Mouse (Mus musculus) liver, postnatal 0 days (tissue): ENCODE results near the gene Rasa4. TPM values are rescaled to one million over a fixed set of nuclear protein-coding genes. Genes with fewer than 3 reads are reported as not detected.
A peak's percentile ranks its signal among the peaks of the same experiment; 100 is the strongest.

ENCODE experiments used
- ATAC-seq: fragments of 200-750 bp; cut with Nextera tagmentation; 2 replicates; pipeline ENCODE4 v1.8.0; 2017; ENCODE audit warnings: mild to moderate bottlenecking, moderate library complexity
- DNase-seq: peaks from one replicate; pipeline ENCODE4 v3.0.0-alpha.2; 2016
- H3K27ac ChIP-seq: fragments of 300-500 bp; sonication (generic); 2 replicates; pipeline ENCODE4 v1.5.1; 2014; ENCODE audit warnings: antibody characterized with exemption, moderate library complexity, mild to moderate bottlenecking, low read depth
- H3K27me3 ChIP-seq: fragments of 300-500 bp; sonication (generic); 2 replicates; pipeline ENCODE4 v1.6.1; 2014; ENCODE audit warnings: low read length, control low read depth, mixed read lengths; ENCODE audit not compliant: insufficient read depth
- H3K36me3 ChIP-seq: fragments of 300-500 bp; sonication (generic); replicated peaks from 2 replicates; pipeline ENCODE4 v1.6.1; 2014; ENCODE audit warnings: mild to moderate bottlenecking, control low read depth, low read length, moderate library complexity, mixed read lengths; ENCODE audit not compliant: insufficient read depth
- H3K4me1 ChIP-seq: fragments of 300-500 bp; sonication (generic); 2 replicates; pipeline ENCODE4 v1.6.1; 2014; ENCODE audit warnings: antibody characterized with exemption, mild to moderate bottlenecking, control low read depth; ENCODE audit not compliant: insufficient read depth
- H3K4me2 ChIP-seq: fragments of 300-500 bp; sonication (generic); 2 replicates; pipeline ENCODE4 v1.6.1; 2014; ENCODE audit warnings: low read depth, mild to moderate bottlenecking, low read length, moderate library complexity, mixed read lengths
- H3K4me3 ChIP-seq: fragments of 300-500 bp; sonication (generic); 2 replicates; pipeline ENCODE4 v1.5.1; 2014; ENCODE audit warnings: low read depth, low read length
- H3K9ac ChIP-seq: fragments of 300-500 bp; sonication (generic); replicated peaks from 2 replicates; pipeline ENCODE4 v1.6.1; 2014; ENCODE audit warnings: mild to moderate bottlenecking, moderate library complexity
- H3K9me3 ChIP-seq: fragments of 300-500 bp; sonication (generic); 2 replicates; pipeline ENCODE4 v1.6.1; 2016; ENCODE audit warnings: mild to moderate bottlenecking, control low read depth, low read length, mixed read lengths
- CTCF ChIP-seq: sonication (generic); IDR thresholded peaks from 2 replicates; pipeline ENCODE4 v1.5.1; 2016; ENCODE audit warnings: antibody characterized with exemption, low read depth
- EP300 ChIP-seq: IDR thresholded peaks from 2 replicates; pipeline ENCODE4 v1.6.1; 2016; ENCODE audit warnings: antibody characterized with exemption, low read depth, mild to moderate bottlenecking
- WGBS: fragments of 180-500 bp; shearing (Covaris S2); extraction: QIAGEN DNeasy Blood & Tissue Kit; methylation state at CpG from one replicate; pipeline ENCODE4 v1.1.7; 2014; ENCODE audit not compliant: insufficient replicate concordance; 5-methylcytosine and 5-hydroxymethylcytosine counted together
- polyA plus RNA-seq: library from polyadenylated mRNA; unstranded; fragments of >200 nt; fragmentation: Nextera tagmentation; extraction: Ambion mirVana; gene quantifications from 2 replicates; pipeline ENCODE4 v1.2.1, GENCODE M21; 2015

Rasa4 gene
- polyA plus RNA-seq, 1 experiment from 2014 or later: 2.1 TPM

DNA sequence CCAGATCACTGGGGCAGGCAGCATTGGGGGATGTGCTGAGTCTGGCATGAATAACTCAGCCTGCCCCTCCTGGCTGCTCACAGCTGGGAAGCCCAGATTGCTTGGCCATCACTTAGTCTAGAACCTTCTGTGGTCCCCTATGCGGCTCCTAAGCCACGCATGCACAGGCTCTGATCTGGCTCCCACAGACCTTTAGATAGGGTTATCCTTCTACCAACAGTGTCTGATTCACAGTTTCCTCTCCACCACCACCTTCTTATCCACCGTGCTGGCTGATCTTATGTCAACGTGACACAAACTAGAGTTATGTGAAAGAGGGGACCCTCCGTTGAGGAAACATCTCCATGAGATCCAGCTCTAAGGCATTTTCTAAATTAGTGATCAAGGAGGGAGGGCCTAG is 8.6 kb upstream of the Rasa4 start:
- Histone ChIP-seq H3K27me3 (no peaks in the 10 kb centered on the region), H3K4me3 (no peak overlapping the region), H3K36me3 (no peaks in the 10 kb centered on the region), H3K4me1 (no peaks in the 10 kb centered on the region), H3K4me2 (no peak overlapping the region), H3K9ac (no peak overlapping the region), H3K27ac (no peak overlapping the region), H3K9me3 (no peaks in the 10 kb centered on the region)
- DNase-seq (no peak), ATAC-seq (no peak)
- 64% methylated on average over 5 of the region's 5 CpGs for WGBS
- no peak for TF ChIP-seq EP300

DNA sequence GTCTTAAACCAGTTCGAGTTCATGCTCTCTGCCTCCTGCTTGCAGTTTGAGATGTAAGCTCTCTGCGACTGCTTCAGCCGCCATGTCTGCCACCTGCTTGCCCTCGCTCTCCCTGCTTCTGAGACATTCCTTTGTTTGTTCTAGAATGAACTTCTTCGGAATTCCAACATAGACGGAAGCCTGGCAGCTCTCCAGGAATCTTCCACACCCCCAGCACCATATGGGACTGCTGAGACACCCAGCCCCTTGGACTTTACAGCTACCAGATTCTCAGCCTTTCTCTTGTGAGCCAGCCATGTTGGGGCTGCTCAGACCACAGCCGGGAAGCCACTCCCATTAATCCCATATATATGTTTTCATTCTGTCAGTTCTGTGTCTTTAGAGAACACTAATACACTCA is 7.4 kb upstream of the Rasa4 start:
- TF ChIP-seq EP300: no peak
- no peak for TF ChIP-seq CTCF

DNA sequence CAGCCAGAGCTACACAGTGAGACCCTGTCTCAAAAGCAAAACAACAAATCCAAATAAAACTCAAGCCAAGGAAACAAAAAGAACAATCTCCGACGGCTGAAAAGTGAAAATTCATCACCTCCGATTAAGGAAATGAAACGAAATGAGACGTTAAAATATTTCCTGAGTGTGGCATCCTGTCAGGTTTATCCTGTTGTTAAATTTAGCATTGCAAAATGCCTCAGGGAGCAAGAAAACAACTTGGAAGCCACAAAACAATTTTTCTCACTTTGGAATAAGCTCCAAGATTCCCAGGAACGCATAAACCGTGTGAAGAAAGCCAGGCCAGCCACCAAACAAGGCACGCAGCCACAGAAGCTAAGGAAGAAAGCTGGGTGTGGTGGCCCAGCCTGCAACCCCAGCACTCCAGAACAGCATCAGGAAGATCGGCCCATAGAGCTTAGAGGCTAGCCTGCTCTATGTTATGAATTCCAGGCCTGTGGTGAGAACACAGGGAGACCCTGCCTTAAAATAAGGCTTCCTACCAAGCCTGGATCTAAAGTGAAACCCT is 6.6 kb upstream of the Rasa4 start:
- Histone ChIP-seq H3K27ac (peak overlapping the region; percentile 48; the same call in 1 of the 2 replicates), H3K9ac (no peak overlapping the region), H3K9me3 (no peaks in the 10 kb centered on the region), H3K4me3 (no peak overlapping the region), H3K36me3 (no peaks in the 10 kb centered on the region), H3K4me1 (no peaks in the 10 kb centered on the region), H3K4me2 (no peak overlapping the region), H3K27me3 (no peaks in the 10 kb centered on the region)
- TF ChIP-seq EP300: no peak
- no peak for TF ChIP-seq CTCF
- DNase-seq: no peak
- WGBS: 49% methylated on average over 9 of the region's 9 CpGs
- ATAC-seq: no peak

More for the DNA sequence above, 7.4 kb upstream of the Rasa4 start:
- H3K36me3 ChIP-seq: no peaks in the 10 kb centered on the region
- no peaks in the 10 kb centered on the region for H3K9me3 ChIP-seq
- H3K4me3 ChIP-seq: no peak overlapping the region
- no peak for DNase-seq
- H3K9ac ChIP-seq: no peak overlapping the region
- H3K27ac ChIP-seq: no peak overlapping the region
- H3K4me2 ChIP-seq: no peak overlapping the region
- 65% methylated on average over 7 of the region's 7 CpGs for WGBS
- ATAC-seq: no peak
- no peaks in the 10 kb centered on the region for H3K27me3 ChIP-seq
- no peaks in the 10 kb centered on the region for H3K4me1 ChIP-seq

DNA sequence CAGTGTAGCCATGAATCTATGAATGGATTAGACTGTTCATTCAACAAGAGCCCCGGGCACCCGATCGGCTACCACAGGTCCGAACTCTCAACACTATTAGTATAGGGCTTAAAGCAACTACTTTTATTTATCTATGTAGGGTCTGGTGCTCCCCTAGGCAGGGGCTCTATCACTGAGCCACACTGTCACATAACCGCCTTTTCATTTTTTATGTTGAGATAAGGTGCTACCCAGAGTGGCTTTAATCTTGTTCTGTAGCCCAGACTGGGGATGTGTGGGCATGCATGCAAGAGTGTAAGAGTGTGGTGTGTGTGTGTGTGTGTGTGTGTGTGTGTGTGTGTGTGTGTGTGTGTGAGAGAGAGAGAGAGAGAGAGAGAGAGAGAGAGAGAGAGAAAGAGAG is 5.6 kb upstream of the Rasa4 start:
- ATAC-seq: no peak
- no peak for DNase-seq
- Histone ChIP-seq H3K4me2 (no peak overlapping the region), H3K9me3 (no peaks in the 10 kb centered on the region), H3K27me3 (no peaks in the 10 kb centered on the region), H3K9ac (no peak overlapping the region), H3K27ac (no peak overlapping the region), H3K36me3 (no peaks in the 10 kb centered on the region), H3K4me1 (no peaks in the 10 kb centered on the region), H3K4me3 (no peak overlapping the region)
- WGBS: 77% methylated on average over 5 of the region's 5 CpGs
- TF ChIP-seq CTCF (no peak), EP300 (no peak)

DNA sequence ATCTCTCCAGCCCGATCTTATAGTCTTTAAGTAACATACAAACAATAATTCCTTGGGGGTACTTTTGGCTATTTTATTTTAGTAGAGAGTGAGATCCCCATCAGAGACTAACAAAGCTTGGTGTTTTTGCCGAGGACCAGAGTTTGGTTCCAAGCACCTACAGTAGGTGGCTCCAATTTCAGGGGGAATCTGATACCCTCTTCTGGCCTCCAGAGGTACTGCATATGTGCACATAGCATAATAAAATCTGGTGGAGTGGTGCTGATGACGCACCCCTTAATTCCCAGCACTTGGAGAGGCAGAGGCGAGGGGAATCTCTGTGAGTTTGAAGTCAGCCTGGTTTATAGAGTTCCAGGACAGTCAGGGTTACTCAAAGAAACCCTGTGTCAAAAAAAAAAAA is 1.4 kb upstream of the Rasa4 start:
- no peak for DNase-seq
- WGBS: 79% methylated on average over 4 of the region's 4 CpGs
- peaks cover 13% of the 10 kb centered on the region for H3K27me3 ChIP-seq

DNA sequence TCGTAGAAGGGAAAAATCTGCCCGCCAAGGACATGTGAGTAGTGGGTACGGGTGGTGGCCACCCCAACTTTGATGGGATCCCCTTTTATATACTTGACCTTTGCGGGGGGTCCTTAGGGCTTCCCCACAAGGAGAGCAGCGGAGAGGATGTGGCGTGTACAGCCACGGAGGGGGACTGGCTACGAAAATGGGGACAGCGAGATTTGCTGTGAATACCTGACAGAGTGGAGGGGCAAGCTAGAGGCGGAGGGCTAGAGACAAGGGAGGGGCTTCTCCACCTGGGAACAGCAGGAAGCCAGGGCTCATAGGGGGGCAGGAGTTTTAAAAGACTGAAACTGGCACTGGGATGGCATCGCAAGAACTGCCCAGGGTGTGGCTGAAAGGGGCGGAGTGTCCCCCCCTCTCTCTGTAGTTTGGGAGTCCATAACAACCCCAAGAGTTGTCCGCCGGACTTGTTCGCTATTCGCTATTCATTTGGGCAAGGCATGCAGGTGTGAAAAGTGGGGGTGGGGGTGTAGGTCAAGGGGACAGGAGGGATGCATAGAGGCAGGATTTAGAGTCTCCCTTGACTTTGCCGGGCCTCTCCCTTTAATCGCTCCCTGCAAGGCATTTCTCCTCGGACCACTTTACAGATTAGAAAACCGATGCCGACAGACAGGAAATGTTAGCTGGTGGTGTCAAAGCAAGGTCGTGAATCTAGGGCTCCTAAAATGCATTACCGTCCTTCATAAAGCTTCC is 597 bp downstream of the Rasa4 start:
- H3K4me1 ChIP-seq: peaks cover 9% of the 10 kb centered on the region
- peak overlapping the region; percentile 62 for H3K9ac ChIP-seq
- peak overlapping the region; percentile 58 for H3K4me3 ChIP-seq
- 5% methylated on average over 23 of the region's 23 CpGs for WGBS
- H3K27ac ChIP-seq: 0 out of 2 replicates have a peak overlapping the region, but pooled peaks have one; percentile 16
- H3K27me3 ChIP-seq: peaks cover 13% of the 10 kb centered on the region
- DNase-seq (no peak), ATAC-seq (0 out of 2 replicates have a peak, but pooled peaks have one; percentile 19)
- H3K36me3 ChIP-seq: no peaks in the 10 kb centered on the region
- H3K4me2 ChIP-seq: peak overlapping the region; percentile 98
- no peak for TF ChIP-seq EP300
- no peak for TF ChIP-seq CTCF
- H3K9me3 ChIP-seq: no peaks in the 10 kb centered on the region

More for the DNA sequence above, 1.4 kb upstream of the Rasa4 start:
- no peak for ATAC-seq
- Histone ChIP-seq H3K9ac (no peak overlapping the region), H3K4me1 (peaks cover 9% of the 10 kb centered on the region), H3K36me3 (no peaks in the 10 kb centered on the region), H3K9me3 (no peaks in the 10 kb centered on the region), H3K27ac (no peak overlapping the region), H3K4me3 (no peak overlapping the region), H3K4me2 (no peak overlapping the region)
- no peak for TF ChIP-seq EP300
- TF ChIP-seq CTCF: peak; percentile 41; the same call in 1 of the 2 replicates
